Mouse (Mus musculus): Measurements from ENCODE around the gene Iqgap3.

GRCm38 (mm10) chr3:88138336-88139242 is 56.8 kb downstream of the Iqgap3 start:
- TF ChIP-seq CTCF (conservative IDR thresholded peaks at IDR 0.05; ENCODE audit: low read length) (no peak), POU5F1 (IDR thresholded peaks at IDR 0.05; ENCODE audit: borderline replicate concordance, low read length) (no peak), NANOG (IDR thresholded peaks at IDR 0.05; ENCODE audit: borderline replicate concordance, low read length) (no peak)
